Mouse (Mus musculus) right cerebral cortex, postnatal 14 days (tissue): ENCODE results near the gene Cnnm3.

Source experiments
- DNase-seq: peaks from one replicate; pipeline ENCODE4 v3.0.0; 2022

The Cnnm3 gene

DNA sequence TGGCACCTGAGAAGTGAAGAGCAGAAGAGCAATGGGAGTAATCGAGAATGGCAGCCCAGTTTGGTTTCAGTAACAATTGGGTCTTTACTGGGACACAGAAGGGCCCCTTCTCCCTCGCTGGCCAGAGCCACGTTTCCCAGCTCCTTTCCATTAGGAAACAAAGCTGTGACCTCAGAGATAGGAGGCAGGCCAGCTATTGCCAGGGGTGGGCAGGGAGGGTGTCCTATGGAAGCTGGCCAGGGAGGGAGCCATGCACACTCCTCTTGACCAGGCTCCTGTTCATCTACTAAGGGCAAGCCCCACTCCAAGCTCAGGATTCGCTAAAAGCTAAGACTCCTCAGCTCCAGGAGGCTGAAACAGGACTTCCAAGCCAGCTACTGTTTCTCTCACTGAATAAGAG, 47.6 kb downstream of the Cnnm3 start:
- no peak for DNase-seq

DNA sequence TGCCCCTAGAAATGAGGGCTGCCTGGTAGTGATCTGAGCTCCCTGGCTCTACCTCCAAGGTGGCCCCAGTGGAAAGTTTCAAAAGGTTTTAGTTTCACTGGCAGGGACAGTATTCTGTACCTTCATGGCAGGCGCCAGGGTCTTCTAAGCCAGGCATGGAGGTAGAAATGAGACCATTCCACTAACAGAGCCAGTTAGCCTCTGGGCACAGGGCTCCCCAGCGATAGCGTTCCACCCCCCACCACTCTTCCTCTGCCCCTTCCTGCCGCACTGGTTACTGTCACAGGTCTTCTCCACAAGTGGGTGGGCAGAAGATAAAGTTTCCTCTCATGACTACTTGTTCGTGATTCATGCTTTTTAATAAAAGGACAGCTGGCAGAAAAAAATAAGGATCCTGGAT, 48.2 kb downstream of the Cnnm3 start:
- no peak for DNase-seq

GRCm38 (mm10) chr1:36560903-36561302, 49.2 kb downstream of the Cnnm3 start:
- no peak for DNase-seq

- no peak for DNase-seq
Measured at GRCm38 (mm10) chr1:36562388-36562787, 50.7 kb downstream of the Cnnm3 start.

DNA sequence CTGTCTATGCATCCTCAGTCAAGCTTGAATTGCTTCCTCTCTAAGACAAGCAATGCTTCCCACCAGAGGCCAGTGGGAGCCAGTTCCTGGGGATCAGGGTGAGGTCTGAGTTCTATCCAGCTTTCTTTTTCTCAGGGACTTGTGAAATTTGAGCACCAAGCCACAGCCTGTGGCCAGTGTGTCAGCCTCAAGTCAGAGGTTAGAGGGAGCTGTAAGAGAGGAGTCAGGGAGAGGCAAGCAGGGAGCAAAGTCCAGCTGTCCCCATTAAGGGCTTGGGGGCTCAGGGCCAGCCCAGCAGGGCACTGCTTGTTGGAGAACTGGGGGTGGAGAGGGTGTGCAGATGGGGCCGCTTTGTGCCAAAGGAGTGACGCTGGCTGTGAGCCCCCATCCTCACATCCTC, 51.5 kb downstream of the Cnnm3 start:
- no peak for DNase-seq

- DNase-seq = no peak
Measured at GRCm38 (mm10) chr1:36563632-36564031, 52.0 kb downstream of the Cnnm3 start.

DNA sequence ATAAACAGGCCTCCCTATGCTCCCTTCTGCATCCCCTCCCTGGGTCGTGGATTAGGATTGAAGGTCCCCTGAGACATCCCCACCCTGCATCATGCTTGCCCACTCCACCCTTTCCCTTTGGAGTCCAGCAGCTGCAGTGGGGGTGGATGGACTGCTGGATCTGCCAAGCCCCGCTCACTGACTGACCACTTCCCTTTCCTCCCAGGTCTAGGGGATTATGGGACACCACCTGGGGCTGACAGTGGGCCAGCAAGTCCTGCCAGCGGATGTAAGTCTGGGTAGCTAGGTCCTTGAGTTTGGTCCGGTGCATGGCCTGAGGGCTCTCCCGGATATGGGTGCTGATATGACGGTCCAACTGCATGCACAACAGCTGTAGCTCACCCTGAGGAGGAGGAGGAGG, 52.4 kb downstream of the Cnnm3 start:
- DNase-seq = no peak

- no peak for DNase-seq
Measured at GRCm38 (mm10) chr1:36566425-36566824, 54.8 kb downstream of the Cnnm3 start.

DNA sequence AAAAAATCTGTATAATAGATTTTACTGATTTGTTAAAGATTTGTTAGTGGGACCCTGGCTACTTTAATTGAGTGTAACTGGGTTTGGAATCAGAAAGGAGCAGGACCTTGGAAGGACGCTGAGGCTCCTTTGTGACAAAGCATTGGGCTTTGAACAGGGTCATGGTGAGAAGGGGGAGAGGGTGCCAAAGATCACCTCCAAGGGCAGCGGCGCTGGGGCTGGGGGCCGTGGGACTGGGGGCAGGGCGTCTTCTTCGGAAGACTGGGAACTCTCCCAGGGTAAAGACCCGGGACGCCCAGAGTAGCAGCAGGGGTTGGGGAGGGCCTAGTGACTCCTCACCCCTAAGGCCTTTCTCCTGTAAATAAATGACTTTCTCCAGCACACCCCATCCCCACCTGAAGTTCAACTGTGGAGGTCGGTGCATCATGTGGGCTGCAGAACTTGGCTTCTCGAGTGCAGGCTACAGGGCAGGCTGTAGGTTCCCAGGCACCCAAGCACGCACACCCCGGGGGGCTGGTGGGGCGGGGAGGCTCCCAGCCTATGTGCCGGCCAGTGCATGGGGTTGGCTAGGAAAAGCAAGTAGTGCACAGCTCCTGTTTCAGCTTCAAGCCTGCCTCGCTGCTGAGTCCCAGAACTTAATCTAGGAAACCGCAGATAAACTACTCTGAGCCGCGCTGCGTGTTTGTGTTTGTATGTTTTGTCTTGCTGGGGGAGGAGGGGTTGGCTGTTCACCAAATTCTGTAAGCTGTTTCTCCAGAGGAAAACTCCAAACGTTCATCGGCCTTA, 56.3 kb downstream of the Cnnm3 start:
- DNase-seq = no peak

DNA sequence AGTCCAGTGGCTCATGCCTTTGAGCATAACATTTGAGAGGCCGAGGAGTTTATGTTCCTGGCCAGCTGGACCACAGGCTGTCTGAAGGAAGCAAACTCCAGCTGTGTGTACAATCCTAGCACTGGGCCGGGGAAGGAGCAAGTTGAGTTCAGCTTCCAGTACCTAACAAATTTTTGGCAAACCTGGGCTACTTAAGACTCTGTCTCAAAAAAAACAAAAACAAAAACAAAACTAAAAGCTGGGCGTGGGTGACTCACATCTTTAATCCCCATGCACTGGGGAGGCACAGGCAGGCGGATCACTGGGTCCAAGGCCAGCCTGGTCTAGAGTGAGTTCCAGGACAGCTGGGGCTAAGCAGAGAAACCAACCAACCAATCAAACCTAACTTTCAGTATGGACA, 57.1 kb downstream of the Cnnm3 start:
- no peak for DNase-seq

DNA sequence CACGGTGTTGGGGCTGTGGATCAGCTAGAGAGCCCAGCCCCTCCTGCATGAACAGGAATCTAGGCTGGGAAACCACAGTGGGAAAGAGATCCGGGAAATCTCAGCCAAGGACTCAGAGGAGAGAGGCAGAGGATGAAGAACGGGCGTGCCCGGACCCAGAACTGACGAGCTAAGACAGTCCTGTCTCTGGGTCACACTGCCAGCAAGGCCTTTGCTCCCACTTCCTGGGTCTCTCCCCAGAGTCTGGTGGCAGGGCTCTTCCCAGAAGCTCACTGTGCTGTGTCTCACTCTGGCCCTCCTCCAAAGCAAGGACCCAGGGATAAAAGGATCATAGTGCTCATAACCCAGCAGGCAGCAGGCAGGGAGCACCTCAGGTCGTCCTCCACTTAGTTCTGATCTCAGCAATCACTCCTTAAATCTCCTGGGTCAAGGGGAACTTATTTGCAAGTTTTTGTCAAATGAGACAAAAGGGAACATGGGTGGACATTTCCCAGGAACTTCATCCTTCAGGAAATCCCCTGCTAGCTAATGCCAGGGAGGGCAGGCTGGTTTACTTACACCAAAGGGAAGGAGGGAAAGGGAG, 58.1 kb downstream of the Cnnm3 start:
- no peak for DNase-seq

GRCm38 (mm10) chr1:36570320-36570719, 58.7 kb downstream of the Cnnm3 start:
- DNase-seq = no peak

- DNase-seq = no peak
Measured at GRCm38 (mm10) chr1:36571627-36572026, 60.0 kb downstream of the Cnnm3 start.

DNA sequence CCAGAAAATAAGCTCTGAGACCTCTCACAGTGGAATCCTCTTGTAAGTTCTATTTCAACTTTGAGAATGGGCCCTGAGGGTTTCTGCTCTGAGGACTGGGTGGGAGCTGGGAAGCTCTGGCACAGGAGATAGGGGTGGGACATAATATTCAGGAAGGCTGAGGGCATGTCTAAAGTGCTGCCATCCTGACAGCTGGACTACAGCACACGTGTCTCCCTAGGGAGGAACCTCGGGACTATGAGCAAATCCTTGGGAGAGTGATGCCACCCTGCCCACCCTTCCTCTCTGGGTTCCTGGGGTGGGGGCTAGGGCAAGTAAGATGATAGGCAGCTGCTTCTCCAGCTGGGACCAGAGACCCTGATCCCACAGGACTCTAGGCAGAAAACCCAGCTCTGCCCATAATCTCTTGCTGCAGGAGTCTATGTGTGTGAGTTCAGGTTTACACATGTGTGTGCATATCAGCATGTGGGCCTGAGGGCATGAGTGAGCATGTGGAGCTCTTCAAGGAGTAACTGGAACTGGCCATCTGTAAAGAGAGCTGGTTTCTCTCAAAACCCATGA, 60.6 kb downstream of the Cnnm3 start:
- DNase-seq = no peak

- DNase-seq = no peak
Measured at GRCm38 (mm10) chr1:36572709-36573108, 61.0 kb downstream of the Cnnm3 start.

DNA sequence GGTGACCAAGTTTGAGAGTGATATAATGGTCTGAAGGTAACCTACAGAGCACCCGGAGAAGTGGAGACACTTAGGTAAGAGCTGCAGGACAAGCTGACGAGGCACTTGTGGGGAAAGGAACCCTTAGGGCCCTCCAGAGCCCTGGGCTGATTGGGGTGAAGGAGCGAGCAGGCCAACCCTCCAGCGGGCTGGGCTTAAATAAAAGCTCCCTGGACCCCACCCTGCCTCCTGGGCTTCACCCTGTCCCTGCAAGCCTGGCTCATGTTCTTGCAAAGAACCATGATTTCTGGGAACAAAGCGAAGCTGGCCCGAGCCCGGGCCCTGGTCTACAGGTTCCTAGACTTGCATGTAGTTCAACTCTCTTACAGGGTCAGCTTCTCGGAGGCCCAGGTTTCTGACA, 61.9 kb downstream of the Cnnm3 start:
- DNase-seq = no peak

GRCm38 (mm10) chr1:36574196-36574955, 62.7 kb downstream of the Cnnm3 start:
- no peak for DNase-seq

DNA sequence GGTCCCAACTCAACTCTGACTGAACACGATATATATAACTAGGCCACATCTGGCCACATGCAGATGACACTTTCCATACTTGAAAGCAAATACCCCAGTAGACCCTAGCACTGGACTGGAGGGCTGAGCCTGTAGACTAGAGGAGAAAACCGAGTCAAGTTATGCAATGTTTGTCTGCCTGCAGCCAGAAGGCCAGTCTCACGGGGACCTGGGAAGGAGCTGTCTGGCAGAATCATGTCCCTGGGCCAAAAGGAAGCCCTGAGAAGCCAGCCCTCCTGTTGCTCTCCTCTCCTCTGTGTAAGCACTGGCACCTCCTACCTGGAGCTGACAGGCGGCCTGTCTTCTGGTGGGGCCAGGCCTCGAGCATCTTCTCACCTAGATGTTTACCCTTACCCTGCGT, 63.7 kb downstream of the Cnnm3 start:
- no peak for DNase-seq

DNA sequence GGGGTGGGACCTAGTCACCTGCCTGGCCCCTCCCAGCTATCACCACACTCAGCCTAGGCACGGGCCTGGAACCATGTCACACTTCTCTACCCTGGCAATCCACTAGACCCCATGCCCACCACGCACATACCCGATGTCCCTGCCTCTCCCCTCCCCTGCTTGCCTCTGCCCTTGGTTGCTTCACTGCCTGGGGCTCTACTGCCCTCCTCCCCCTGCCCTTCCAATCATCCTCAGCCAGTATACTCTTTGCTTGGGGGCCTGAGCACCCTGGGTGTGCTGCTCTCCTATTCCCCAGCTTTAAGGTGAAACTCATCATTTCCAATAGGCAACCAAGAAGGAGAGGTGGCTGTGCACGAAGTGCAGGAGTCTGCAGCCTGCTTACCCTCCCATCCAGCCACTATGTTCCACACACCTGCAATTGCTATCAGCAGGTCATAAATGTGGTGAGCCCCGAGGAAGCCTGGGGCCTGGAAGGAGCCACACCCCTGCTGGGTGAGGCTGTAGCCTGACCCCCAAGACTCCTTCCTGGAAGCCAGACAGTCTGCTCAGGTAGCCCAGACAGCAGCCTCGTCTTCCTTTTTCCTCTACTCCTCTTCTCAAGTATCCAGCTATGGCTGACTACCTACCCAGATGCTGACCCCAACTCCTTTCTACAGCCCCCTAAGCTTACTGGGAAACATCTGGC, 65.5 kb downstream of the Cnnm3 start:
- DNase-seq = no peak
